In genomic region chr10:123195961-123196834, GRCm38 (mm10) we compare ENCODE assay signal across 8 mouse cellular contexts. TPM values are rescaled to one million over a fixed set of nuclear protein-coding genes. Genes with fewer than 3 reads are reported as not detected.
DNase-seq lines count a peak whose midpoint lies in the region; ATAC-seq lines count a peak whose summit lies in the region.

No protein-coding gene starts in this region.

- H3K27me3 ChIP-seq in embryonic facial prominence, embryonic 13.5 days: no peaks in the 10 kb centered on the region
- no peaks in the 10 kb centered on the region for H3K27me3 ChIP-seq in hindbrain, embryonic 10.5 days (ENCODE audit: insufficient read depth, poor library complexity, severe bottlenecking)
- no peaks in the 10 kb centered on the region for H3K27me3 ChIP-seq in limb, embryonic 13.5 days
- no peaks in the 10 kb centered on the region for H3K27me3 ChIP-seq in midbrain, embryonic 13.5 days
- H3K27me3 ChIP-seq in stomach, embryonic 15.5 days (replicated peaks): no peaks in the 10 kb centered on the region

- peak overlapping the region; percentile 87 for H3K9ac ChIP-seq in embryonic facial prominence, embryonic 13.5 days
- peak overlapping the region; percentile 89 for H3K9ac ChIP-seq in limb, embryonic 13.5 days
- H3K9ac ChIP-seq in midbrain, embryonic 13.5 days (replicated peaks): peak overlapping the region; percentile 93
- H3K9ac ChIP-seq in stomach, embryonic 15.5 days: peak overlapping the region; percentile 80

- peaks cover 11% of the 10 kb centered on the region; the same call in 1 of the 2 replicates for H3K4me1 ChIP-seq in embryonic facial prominence, embryonic 13.5 days
- H3K4me1 ChIP-seq in hindbrain, embryonic 10.5 days (replicated peaks): peaks cover 10% of the 10 kb centered on the region
- H3K4me1 ChIP-seq in limb, embryonic 13.5 days: peaks cover 14% of the 10 kb centered on the region
- H3K4me1 ChIP-seq in midbrain, embryonic 13.5 days (replicated peaks): peaks cover 23% of the 10 kb centered on the region
- 0 out of 2 replicates have a peak, but pooled peaks cover 3% of the 10 kb centered on the region for H3K4me1 ChIP-seq in stomach, embryonic 15.5 days

- peak overlapping the region; percentile 95 for H3K27ac ChIP-seq in embryonic facial prominence, embryonic 13.5 days
- H3K27ac ChIP-seq in hindbrain, embryonic 10.5 days: peak overlapping the region; percentile 95
- H3K27ac ChIP-seq in limb, embryonic 13.5 days: peak overlapping the region; percentile 88
- peak overlapping the region; percentile 95 for H3K27ac ChIP-seq in midbrain, embryonic 13.5 days
- peak overlapping the region; percentile 93 for H3K27ac ChIP-seq in stomach, embryonic 15.5 days

- peak overlapping the region; percentile 70 for H3K4me2 ChIP-seq in embryonic facial prominence, embryonic 13.5 days
- H3K4me2 ChIP-seq in limb, embryonic 13.5 days (replicated peaks): peak overlapping the region; percentile 66
- H3K4me2 ChIP-seq in midbrain, embryonic 13.5 days (replicated peaks): peak overlapping the region; percentile 67
- peak overlapping the region; percentile 50 for H3K4me2 ChIP-seq in stomach, embryonic 15.5 days

- no peaks in the 10 kb centered on the region for H3K9me3 ChIP-seq in embryonic facial prominence, embryonic 13.5 days
- H3K9me3 ChIP-seq in hindbrain, embryonic 10.5 days: no peaks in the 10 kb centered on the region
- H3K9me3 ChIP-seq in limb, embryonic 13.5 days: no peaks in the 10 kb centered on the region
- H3K9me3 ChIP-seq in midbrain, embryonic 13.5 days: no peaks in the 10 kb centered on the region
- H3K9me3 ChIP-seq in stomach, embryonic 15.5 days: no peaks in the 10 kb centered on the region

- under 1% methylated on average over 59 of the region's 66 CpGs for WGBS in embryonic facial prominence, embryonic 13.5 days
- WGBS in hindbrain, embryonic 10.5 days: under 1% methylated on average over 66 of the region's 66 CpGs
- under 1% methylated on average over 53 of the region's 66 CpGs for WGBS in limb, embryonic 13.5 days
- 1% methylated on average over 53 of the region's 66 CpGs for WGBS in midbrain, embryonic 13.5 days
- WGBS in stomach, embryonic 15.5 days: under 1% methylated on average over 60 of the region's 66 CpGs

- peak; percentile 52 for DNase-seq in cerebellum, adult 9-10 months
- no peak for DNase-seq in cerebellum, adult 11-12 months
- peak; percentile 57 for DNase-seq in NIH3T3 (ENCODE audit: low read depth)
- DNase-seq in hindbrain, embryonic 10.5 days (ENCODE audit: low spot score): peak; percentile 39

- H3K4me3 ChIP-seq in embryonic facial prominence, embryonic 13.5 days: peak overlapping the region; percentile 95
- peak overlapping the region; percentile 95 for H3K4me3 ChIP-seq in hindbrain, embryonic 10.5 days
- H3K4me3 ChIP-seq in limb, embryonic 13.5 days: peak overlapping the region; percentile 95
- peak overlapping the region; percentile 94 for H3K4me3 ChIP-seq in midbrain, embryonic 13.5 days (replicated peaks)
- H3K4me3 ChIP-seq in stomach, embryonic 15.5 days (replicated peaks): peak overlapping the region; percentile 98

- ATAC-seq in embryonic facial prominence, embryonic 13.5 days (ENCODE audit: insufficient number of reproducible peaks, insufficient read depth, low FRiP score, low TSS enrichment, low read depth): peak; percentile 69
- ATAC-seq in limb, embryonic 13.5 days (ENCODE audit: low FRiP score, low read depth): peak; percentile 76
- ATAC-seq in midbrain, embryonic 13.5 days: peak; percentile 73
- ATAC-seq in stomach, embryonic 15.5 days (ENCODE audit: insufficient read depth, low FRiP score, low read depth): peak; percentile 68

- H3K36me3 ChIP-seq in embryonic facial prominence, embryonic 13.5 days: no peaks in the 10 kb centered on the region
- H3K36me3 ChIP-seq in hindbrain, embryonic 10.5 days: no peaks in the 10 kb centered on the region
- H3K36me3 ChIP-seq in limb, embryonic 13.5 days: no peaks in the 10 kb centered on the region
- H3K36me3 ChIP-seq in midbrain, embryonic 13.5 days: no peaks in the 10 kb centered on the region
- no peaks in the 10 kb centered on the region for H3K36me3 ChIP-seq in stomach, embryonic 15.5 days

RNA-seq across cellular contexts. Expression of gene Usp15, which starts 0.6 kb away (rescaled TPM):
- polyA plus RNA-seq in embryonic facial prominence, embryonic 13.5 days (2015; fragmentation: Nextera tagmentation; extraction: Ambion mirVana): 65.4 and 66.1 TPM in 2 replicates
- polyA plus RNA-seq in hindbrain, embryonic 10.5 days (2016; fragmentation: Nextera tagmentation; extraction: Ambion mirVana): 56.5 and 71.5 TPM in 2 replicates
- 60.6 and 64.0 TPM in 2 replicates for polyA plus RNA-seq in limb, embryonic 13.5 days (2015; fragmentation: Nextera tagmentation; extraction: Ambion mirVana)
- 60.2 and 67.7 TPM in 2 replicates for polyA plus RNA-seq in midbrain, embryonic 13.5 days (2015; fragmentation: Nextera tagmentation; extraction: Ambion mirVana)
- polyA plus RNA-seq in stomach, embryonic 15.5 days (2015; fragmentation: Nextera tagmentation; extraction: Ambion mirVana): 69.3 and 70.3 TPM in 2 replicates
